Mouse (Mus musculus) kidney, adult 2 months (tissue): ENCODE data around the gene Cd3e.

Experiments
- CTCF ChIP-seq: fragments of 200-500 bp; conservative IDR thresholded peaks from 2 replicates; pipeline ENCODE4 v1.5.1; 2011; ENCODE audit warnings: low read depth, mild to moderate bottlenecking, control low read depth, low read length, moderate library complexity, mixed read lengths; ENCODE audit not compliant: insufficient read depth, insufficient read length
- POLR2A ChIP-seq: fragments of 200-500 bp; IDR thresholded peaks from one replicate; pipeline ENCODE4 v1.6.1; 2011; ENCODE audit warnings: low read depth, low read length, control low read depth

GRCm38 (mm10) chr9:44980242-44980641 lies 29.2 kb downstream of the Cd3e start, which contains the start of gene Cd3g:
- no peak for TF ChIP-seq POLR2A
- TF ChIP-seq CTCF, result no peak
